Comparison of ENCODE assay signal across 12 mouse cellular contexts in the genomic region with DNA sequence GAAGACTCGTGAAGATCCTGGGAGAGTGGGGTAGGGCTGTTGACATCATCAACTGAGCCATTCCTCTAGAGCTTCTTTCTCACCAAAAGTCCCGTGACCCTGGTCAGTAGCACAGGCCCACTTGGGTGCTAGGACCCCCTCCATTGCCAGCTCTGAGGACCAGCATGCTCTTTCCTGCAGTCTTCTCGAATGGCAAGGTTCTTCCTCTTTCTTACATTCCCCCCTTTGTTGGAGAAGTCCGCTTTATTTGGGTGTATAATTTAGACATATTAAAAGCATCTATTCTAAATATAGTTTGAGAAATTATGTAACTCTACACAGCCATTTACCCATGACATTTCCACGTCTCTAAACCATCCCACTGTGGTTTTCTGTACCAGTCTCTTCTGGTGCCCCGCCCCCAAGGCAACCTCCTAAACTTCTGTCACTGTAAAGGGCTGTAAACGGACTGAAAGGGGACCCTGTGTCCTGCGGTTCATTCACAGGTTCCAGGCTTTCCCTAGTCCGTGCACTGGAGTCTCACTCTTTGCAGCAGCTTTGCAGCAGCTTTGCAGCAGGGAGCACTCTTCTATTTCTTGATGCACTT. TPM values are rescaled to one million over a fixed set of nuclear protein-coding genes. Genes with fewer than 3 reads are reported as not detected.
"Had no signal": no experiment of that assay in that cellular context is flagged by ENCODE, and none has a peak within 500 bp of the region (broad histone marks: within the 10 kb centered on the region; RNA-seq: fewer than 3 reads in every experiment).

No protein-coding gene starts in this region.

- ATAC-seq: midbrain, embryonic 13.5 days; midbrain, embryonic 15.5 days had no signal

- DNase-seq: lung, adult 18-20 months; lung, embryonic 14.5 days; lung, postnatal 10 days; lung, postnatal 4 days; right cerebral cortex, postnatal 14 days; thymus, adult 2 months; thymus, postnatal 25 days; thymus, postnatal 4 days had no signal

RNA-seq across cellular contexts. Expression of a gene that starts 43.8 kb away (rescaled TPM):
- total RNA-seq: monocyte, adult 5-6 weeks; neutrophil, adult 5-6 weeks had no signal
